Mouse (Mus musculus) cerebellum, adult (tissue): ENCODE data around the gene Setdb1.

Experiments used
- ATAC-seq: cut with Nextera tagmentation; 2 replicates; pipeline ENCODE4 v1.9.2; 2017; ENCODE audit warnings: mild to moderate bottlenecking, moderate library complexity, mixed read lengths; ENCODE audit not compliant: insufficient number of reproducible peaks, low FRiP score, low TSS enrichment

Gene Setdb1

DNA sequence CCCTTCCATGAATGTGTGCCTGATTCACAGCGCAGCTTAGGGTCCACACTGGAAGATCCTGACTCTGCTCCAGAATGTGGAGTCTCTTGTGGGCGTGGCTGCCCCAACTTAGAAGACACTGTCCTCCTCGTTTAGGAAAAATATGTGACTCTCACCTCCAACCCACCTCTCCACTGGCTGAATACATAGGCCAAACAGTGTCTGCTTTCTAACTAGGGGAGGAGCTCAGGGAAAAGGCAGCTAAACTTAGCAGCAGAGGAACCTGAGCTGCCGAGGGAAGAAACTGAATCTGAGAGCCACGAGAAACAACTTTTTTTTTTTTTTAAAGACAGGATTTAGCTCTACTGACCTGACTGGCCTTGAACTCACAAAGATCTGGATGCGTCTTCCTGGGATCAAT lies 81.8 kb downstream of the Setdb1 start:
- ATAC-seq: no peak

DNA sequence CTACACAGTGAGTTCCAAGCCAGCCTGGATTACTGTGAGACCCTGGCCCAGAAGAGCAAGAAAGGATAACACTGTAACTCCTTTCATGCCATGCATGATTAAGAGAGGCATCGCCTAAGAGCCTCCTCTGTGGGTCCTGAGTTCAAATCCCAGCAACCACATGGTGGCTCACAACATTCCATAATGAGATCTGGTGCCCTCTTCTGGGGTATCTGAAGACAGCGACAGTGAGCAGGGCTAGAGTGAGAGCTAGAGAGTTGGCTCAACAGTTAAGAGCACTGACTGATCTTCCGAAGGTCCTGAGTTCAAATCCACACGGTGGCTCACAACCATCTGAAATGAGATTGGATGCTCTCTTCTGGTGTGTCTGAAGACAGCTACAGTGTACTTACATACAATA lies 82.5 kb downstream of the Setdb1 start:
- no peak for ATAC-seq
